ENCODE assay signal across 14 mouse cellular contexts in the genomic region with DNA sequence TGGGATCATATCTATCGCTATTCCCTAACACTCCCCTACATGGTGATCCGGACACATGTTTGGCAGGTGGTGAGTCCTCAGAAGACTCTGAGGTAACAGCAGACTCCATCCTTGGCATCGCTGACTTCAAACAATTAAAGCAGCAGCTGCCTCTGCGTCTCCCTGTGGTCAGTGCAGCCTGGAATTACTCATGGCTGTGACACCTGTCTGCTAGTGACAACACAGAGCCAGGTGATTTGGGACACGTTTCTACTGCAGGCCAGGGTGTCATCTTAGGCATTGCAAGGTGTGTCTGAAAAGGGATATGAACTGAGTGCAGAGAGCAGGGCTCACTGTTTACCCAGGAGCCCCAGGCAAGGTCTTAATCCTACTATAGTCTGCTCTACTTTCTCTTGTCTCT. TPM values are rescaled to one million over a fixed set of nuclear protein-coding genes. Genes with fewer than 3 reads are reported as not detected.
A peak's percentile ranks its signal among the peaks of the same experiment; 100 is the strongest.
DNase-seq lines count a peak whose midpoint lies in the region; ATAC-seq lines count a peak whose summit lies in the region.
"Had no signal": no experiment of that assay in that cellular context is flagged by ENCODE, and none has a peak within 500 bp of the region (broad histone marks: within the 10 kb centered on the region; RNA-seq: fewer than 3 reads in every experiment).

No protein-coding gene starts in this region.

- H3K4me3 ChIP-seq in heart, embryonic 10.5 days: no peak overlapping the region
- H3K4me3 ChIP-seq in embryonic facial prominence, embryonic 15.5 days (replicated peaks): no peak overlapping the region
- no peak overlapping the region for H3K4me3 ChIP-seq in limb, embryonic 10.5 days
- H3K4me3 ChIP-seq in neural tube, embryonic 13.5 days: no peak overlapping the region
- H3K4me3 ChIP-seq: heart, embryonic 15.5 days; liver, embryonic 13.5 days had no signal

- no peaks in the 10 kb centered on the region for H3K27me3 ChIP-seq in heart, embryonic 10.5 days (ENCODE audit: insufficient read depth, poor library complexity, severe bottlenecking)
- no peaks in the 10 kb centered on the region for H3K27me3 ChIP-seq in embryonic facial prominence, embryonic 15.5 days
- no peaks in the 10 kb centered on the region for H3K27me3 ChIP-seq in limb, embryonic 10.5 days (ENCODE audit: low read depth, poor library complexity, severe bottlenecking)
- H3K27me3 ChIP-seq in neural tube, embryonic 13.5 days: no peaks in the 10 kb centered on the region
- H3K27me3 ChIP-seq: heart, embryonic 15.5 days; liver, embryonic 13.5 days had no signal

- intact Hi-C loops in left cerebral cortex, postnatal 14 days (cut with DNase I): no loop called here

- no peaks in the 10 kb centered on the region for H3K36me3 ChIP-seq in heart, embryonic 10.5 days
- H3K36me3 ChIP-seq in embryonic facial prominence, embryonic 15.5 days: no peaks in the 10 kb centered on the region
- H3K36me3 ChIP-seq in limb, embryonic 10.5 days: no peaks in the 10 kb centered on the region
- H3K36me3 ChIP-seq in neural tube, embryonic 13.5 days: no peaks in the 10 kb centered on the region
- H3K36me3 ChIP-seq: heart, embryonic 15.5 days; liver, embryonic 13.5 days had no signal

- peaks cover 42% of the 10 kb centered on the region for H3K4me1 ChIP-seq in heart, embryonic 10.5 days
- H3K4me1 ChIP-seq in embryonic facial prominence, embryonic 15.5 days: peaks cover 38% of the 10 kb centered on the region
- H3K4me1 ChIP-seq in limb, embryonic 10.5 days: peaks cover 56% of the 10 kb centered on the region
- peaks cover 26% of the 10 kb centered on the region for H3K4me1 ChIP-seq in neural tube, embryonic 13.5 days (replicated peaks)

- ATAC-seq in embryonic facial prominence, embryonic 15.5 days (ENCODE audit: insufficient number of reproducible peaks, low FRiP score, low TSS enrichment, low read depth): no peak
- no peak; the same call in 1 of the 2 replicates for ATAC-seq in neural tube, embryonic 13.5 days (ENCODE audit: low read depth)
- ATAC-seq: activated CD4-positive, CD25-positive, alpha-beta regulatory T cell, adult 4 months; lung, postnatal 0 days had no signal

- no peak overlapping the region for H3K4me2 ChIP-seq in embryonic facial prominence, embryonic 15.5 days (replicated peaks)
- H3K4me2 ChIP-seq in neural tube, embryonic 13.5 days: no peak overlapping the region
- H3K4me2 ChIP-seq: heart, embryonic 15.5 days; liver, embryonic 13.5 days had no signal

- no peaks in the 10 kb centered on the region for H3K9me3 ChIP-seq in heart, embryonic 10.5 days
- H3K9me3 ChIP-seq in embryonic facial prominence, embryonic 15.5 days (replicated peaks): no peaks in the 10 kb centered on the region
- H3K9me3 ChIP-seq in limb, embryonic 10.5 days (replicated peaks): no peaks in the 10 kb centered on the region
- H3K9me3 ChIP-seq in neural tube, embryonic 13.5 days: no peaks in the 10 kb centered on the region
- H3K9me3 ChIP-seq: heart, embryonic 15.5 days; liver, embryonic 13.5 days had no signal

- WGBS in heart, embryonic 10.5 days: 41% methylated on average over 5 of the region's 5 CpGs
- WGBS in embryonic facial prominence, embryonic 15.5 days: 33% methylated on average over 5 of the region's 5 CpGs
- 62% methylated on average over 5 of the region's 5 CpGs for WGBS in limb, embryonic 10.5 days
- 49% methylated on average over 5 of the region's 5 CpGs for WGBS in neural tube, embryonic 13.5 days

- DNase-seq in heart, embryonic 10.5 days (ENCODE audit: low spot score): no peak
- DNase-seq in heart, adult 18-20 months: no peak
- no peak for DNase-seq in limb, embryonic 10.5 days (ENCODE audit: low spot score)
- no peak for DNase-seq in left cerebral cortex, postnatal 14 days (ENCODE audit: low spot score in 2 of 2)
- no peak for DNase-seq in ovary, postnatal 14 days (ENCODE audit: low spot score)
- no peak for DNase-seq in yolk sac, embryonic 10.5 days (ENCODE audit: low spot score)
- DNase-seq: kidney, postnatal 10 days; liver, embryonic 13.5 days; thymus, postnatal 25 days had no signal

- H3K27ac ChIP-seq in heart, embryonic 10.5 days: peak overlapping the region; percentile 59; the same call in 1 of the 2 replicates
- 0 out of 2 replicates have a peak overlapping the region, but pooled peaks have one; percentile 0 for H3K27ac ChIP-seq in embryonic facial prominence, embryonic 15.5 days (replicated peaks)
- H3K27ac ChIP-seq in limb, embryonic 10.5 days: peak overlapping the region; percentile 12
- H3K27ac ChIP-seq in neural tube, embryonic 13.5 days (replicated peaks): peak overlapping the region; percentile 30
- H3K27ac ChIP-seq: heart, embryonic 15.5 days; liver, embryonic 13.5 days had no signal

- no peak overlapping the region for H3K9ac ChIP-seq in embryonic facial prominence, embryonic 15.5 days
- H3K9ac ChIP-seq in neural tube, embryonic 13.5 days: no peak overlapping the region
- H3K9ac ChIP-seq: heart, embryonic 15.5 days; liver, embryonic 13.5 days had no signal

RNA-seq across cellular contexts. Expression of a gene that starts 58.8 kb away (rescaled TPM):
- polyA plus RNA-seq in heart, embryonic 10.5 days (2016; fragmentation: Nextera tagmentation; extraction: Ambion mirVana): 15.3 and 25.7 TPM in 2 replicates
- total RNA-seq in heart, adult 18-20 months (2021): 10 to 100 TPM; 26.7 to 29.9 TPM
- polyA plus RNA-seq in embryonic facial prominence, embryonic 15.5 days (2015; fragmentation: Nextera tagmentation; extraction: Ambion mirVana): 32.1 and 32.8 TPM in 2 replicates
- polyA plus RNA-seq in limb, embryonic 10.5 days (2016; fragmentation: Nextera tagmentation; extraction: Ambion mirVana): 25.2 and 25.9 TPM in 2 replicates
- 57.9 and 60.4 TPM in 2 replicates for polyA plus RNA-seq in neural tube, embryonic 13.5 days (2015; fragmentation: Nextera tagmentation; extraction: Ambion mirVana)
- total RNA-seq in left cerebral cortex, postnatal 14 days (2021): 10 to 100 TPM; 24.2 to 33.2 TPM

Comparison
In these comparisons a context has a peak if more than half of its experiments do, and no peak if none do; other contexts are left out.
1. H3K27ac ChIP-seq: peak in every context shown above with its lines; median percentile 59 in heart, embryonic 10.5 days; 30 in neural tube, embryonic 13.5 days; 12 in limb, embryonic 10.5 days; 0 in embryonic facial prominence, embryonic 15.5 days.